Mouse (Mus musculus): ENCODE data around the gene Ankrd28.
A peak's percentile ranks its signal among the peaks of the same experiment; 100 is the strongest.

The Ankrd28 gene

GRCm38 (mm10) chr14:31665566-31665940, 164.9 kb downstream of the Ankrd28 start:
- no peak for DNase-seq (ENCODE audit: low spot score)

- DNase-seq (ENCODE audit: low spot score): no peak
Measured at GRCm38 (mm10) chr14:31664903-31665565, 165.4 kb downstream of the Ankrd28 start.

- no peak for DNase-seq (ENCODE audit: low spot score)
Measured at GRCm38 (mm10) chr14:31664100-31664902, 166.2 kb downstream of the Ankrd28 start.

GRCm38 (mm10) chr14:31663376-31664099, 166.9 kb downstream of the Ankrd28 start:
- no peak for DNase-seq (ENCODE audit: low spot score)

GRCm38 (mm10) chr14:31662555-31663211, 167.8 kb downstream of the Ankrd28 start:
- peak; percentile 68 for DNase-seq (ENCODE audit: low spot score)

GRCm38 (mm10) chr14:31661671-31662554, 168.5 kb downstream of the Ankrd28 start:
- peak; percentile 93 for DNase-seq (ENCODE audit: low spot score)

- no peak for DNase-seq (ENCODE audit: low spot score)
Measured at GRCm38 (mm10) chr14:31660312-31661093, 169.9 kb downstream of the Ankrd28 start.

- no peak for DNase-seq (ENCODE audit: low spot score)
Measured at GRCm38 (mm10) chr14:31659501-31660181, 170.8 kb downstream of the Ankrd28 start.

- no peak for DNase-seq (ENCODE audit: low spot score)
Measured at GRCm38 (mm10) chr14:31658126-31658680, 172.2 kb downstream of the Ankrd28 start.

- peak; percentile 84 for DNase-seq (ENCODE audit: low spot score)
Measured at GRCm38 (mm10) chr14:31656857-31657645, 173.4 kb downstream of the Ankrd28 start.

- DNase-seq (ENCODE audit: low spot score): no peak
Measured at GRCm38 (mm10) chr14:31656386-31656785, 174.1 kb downstream of the Ankrd28 start.

- no peak for DNase-seq (ENCODE audit: low spot score)
Measured at GRCm38 (mm10) chr14:31655406-31655805, 175.0 kb downstream of the Ankrd28 start.

- no peak for DNase-seq (ENCODE audit: low spot score)
Measured at GRCm38 (mm10) chr14:31654816-31655215, 175.6 kb downstream of the Ankrd28 start.

GRCm38 (mm10) chr14:31653101-31653875, 177.2 kb downstream of the Ankrd28 start:
- no peak for DNase-seq (ENCODE audit: low spot score)

- no peak for DNase-seq (ENCODE audit: low spot score)
Measured at GRCm38 (mm10) chr14:31652624-31653023, 177.8 kb downstream of the Ankrd28 start.

- DNase-seq (ENCODE audit: low spot score): no peak
Measured at GRCm38 (mm10) chr14:31652106-31652505, 178.3 kb downstream of the Ankrd28 start.

- DNase-seq (ENCODE audit: low spot score): no peak
Measured at GRCm38 (mm10) chr14:31651206-31651605, 179.2 kb downstream of the Ankrd28 start.

GRCm38 (mm10) chr14:31650347-31650746, 180.1 kb downstream of the Ankrd28 start:
- no peak for DNase-seq (ENCODE audit: low spot score)
